Comparison of ENCODE assay signal across 9 mouse cellular contexts in genomic region chr1:134995954-134996353, GRCm38 (mm10). TPM values are rescaled to one million over a fixed set of nuclear protein-coding genes. Genes with fewer than 3 reads are reported as not detected.
A peak's percentile ranks its signal among the peaks of the same experiment; 100 is the strongest.
DNase-seq lines count a peak whose midpoint lies in the region; ATAC-seq and TF ChIP-seq lines count a peak whose summit lies in the region.
"Had no signal": no experiment of that assay in that cellular context is flagged by ENCODE, and none has a peak within 500 bp of the region (broad histone marks: within the 10 kb centered on the region; RNA-seq: fewer than 3 reads in every experiment).

No protein-coding gene starts in this region.

- no peak overlapping the region for H3K9ac ChIP-seq in hindbrain, embryonic 16.5 days (ENCODE audit: low read depth, low read length)
- H3K9ac ChIP-seq in hindbrain, embryonic 14.5 days: no peak overlapping the region
- no peak overlapping the region for H3K9ac ChIP-seq in midbrain, embryonic 13.5 days (replicated peaks)
- no peak overlapping the region for H3K9ac ChIP-seq in midbrain, postnatal 0 days (replicated peaks; ENCODE audit: low read length, poor library complexity, severe bottlenecking)
- H3K9ac ChIP-seq in stomach, embryonic 15.5 days: no peak overlapping the region
- H3K9ac ChIP-seq: neural tube, embryonic 13.5 days had no signal

- no peaks in the 10 kb centered on the region for H3K27me3 ChIP-seq in hindbrain, embryonic 16.5 days (replicated peaks; ENCODE audit: control insufficient read depth, insufficient read depth, low read length)
- H3K27me3 ChIP-seq in hindbrain, embryonic 14.5 days (ENCODE audit: control insufficient read depth, insufficient read depth, low read length): no peaks in the 10 kb centered on the region
- H3K27me3 ChIP-seq in midbrain, embryonic 13.5 days: 0 out of 2 replicates have a peak, but pooled peaks cover 5% of the 10 kb centered on the region
- H3K27me3 ChIP-seq in midbrain, postnatal 0 days (ENCODE audit: insufficient read depth, low read length): no peaks in the 10 kb centered on the region
- H3K27me3 ChIP-seq in stomach, embryonic 15.5 days (replicated peaks): no peaks in the 10 kb centered on the region

- H3K9me3 ChIP-seq in hindbrain, embryonic 16.5 days (ENCODE audit: control insufficient read depth, low read length): no peaks in the 10 kb centered on the region
- H3K9me3 ChIP-seq in hindbrain, embryonic 14.5 days (ENCODE audit: control insufficient read depth, low read length): no peaks in the 10 kb centered on the region
- H3K9me3 ChIP-seq in midbrain, embryonic 13.5 days: no peaks in the 10 kb centered on the region
- no peaks in the 10 kb centered on the region for H3K9me3 ChIP-seq in midbrain, postnatal 0 days (ENCODE audit: low read length)
- no peaks in the 10 kb centered on the region for H3K9me3 ChIP-seq in stomach, embryonic 15.5 days
- H3K9me3 ChIP-seq: neural tube, embryonic 13.5 days had no signal

- H3K4me2 ChIP-seq in hindbrain, embryonic 16.5 days (ENCODE audit: low read length): no peak overlapping the region
- H3K4me2 ChIP-seq in hindbrain, embryonic 14.5 days (replicated peaks): no peak overlapping the region
- H3K4me2 ChIP-seq in midbrain, embryonic 13.5 days (replicated peaks): no peak overlapping the region
- no peak overlapping the region for H3K4me2 ChIP-seq in midbrain, postnatal 0 days (ENCODE audit: low read depth, low read length, poor library complexity, severe bottlenecking)
- no peak overlapping the region for H3K4me2 ChIP-seq in stomach, embryonic 15.5 days
- H3K4me2 ChIP-seq: neural tube, embryonic 13.5 days had no signal

- no peaks in the 10 kb centered on the region for H3K36me3 ChIP-seq in hindbrain, embryonic 16.5 days (ENCODE audit: control insufficient read depth, insufficient read depth, low read length)
- no peaks in the 10 kb centered on the region for H3K36me3 ChIP-seq in hindbrain, embryonic 14.5 days (replicated peaks; ENCODE audit: control insufficient read depth, insufficient read depth)
- H3K36me3 ChIP-seq in midbrain, embryonic 13.5 days: no peaks in the 10 kb centered on the region
- no peaks in the 10 kb centered on the region for H3K36me3 ChIP-seq in midbrain, postnatal 0 days (ENCODE audit: insufficient read depth, low read length)
- no peaks in the 10 kb centered on the region for H3K36me3 ChIP-seq in stomach, embryonic 15.5 days
- H3K36me3 ChIP-seq: neural tube, embryonic 13.5 days had no signal

- no peak overlapping the region for H3K27ac ChIP-seq in hindbrain, embryonic 16.5 days (ENCODE audit: low read depth, low read length)
- H3K27ac ChIP-seq in hindbrain, embryonic 14.5 days: no peak overlapping the region
- H3K27ac ChIP-seq in midbrain, embryonic 13.5 days: no peak overlapping the region
- H3K27ac ChIP-seq in midbrain, postnatal 0 days (ENCODE audit: low read depth, low read length): no peak overlapping the region
- H3K27ac ChIP-seq in stomach, embryonic 15.5 days: no peak overlapping the region
- H3K27ac ChIP-seq: kidney, postnatal 0 days; neural tube, embryonic 13.5 days had no signal

- DNase-seq in hindbrain, embryonic 14.5 days (ENCODE audit: low spot score): no peak
- DNase-seq in midbrain, postnatal 0 days (ENCODE audit: low spot score): no peak
- no peak for DNase-seq in cerebellum, postnatal 25 days

- no peak for TF ChIP-seq CTCF in midbrain, postnatal 0 days (IDR thresholded peaks at IDR 0.05)

- 0 out of 2 replicates have a peak, but pooled peaks have one; percentile 46 for ATAC-seq in hindbrain, embryonic 16.5 days
- ATAC-seq in hindbrain, embryonic 14.5 days (ENCODE audit: low FRiP score): no peak
- 0 out of 2 replicates have a peak, but pooled peaks have one; percentile 20 for ATAC-seq in midbrain, embryonic 13.5 days
- no peak for ATAC-seq in midbrain, postnatal 0 days (ENCODE audit: low FRiP score)
- 0 out of 2 replicates have a peak, but pooled peaks have one; percentile 34 for ATAC-seq in common myeloid progenitor, adult 5-6 weeks (replicated peaks; ENCODE audit: low read depth, poor library complexity, severe bottlenecking)
- peak; percentile 39; the same call in 1 of the 2 replicates for ATAC-seq in stomach, embryonic 15.5 days (ENCODE audit: insufficient read depth, low FRiP score, low read depth)

- peaks cover 3% of the 10 kb centered on the region for H3K4me1 ChIP-seq in hindbrain, embryonic 16.5 days (ENCODE audit: control insufficient read depth, insufficient read depth, low read depth, low read length)
- no peaks in the 10 kb centered on the region for H3K4me1 ChIP-seq in hindbrain, embryonic 14.5 days (replicated peaks; ENCODE audit: control insufficient read depth, insufficient read depth, low read length)
- peaks cover 6% of the 10 kb centered on the region for H3K4me1 ChIP-seq in midbrain, embryonic 13.5 days (replicated peaks)
- no peaks in the 10 kb centered on the region for H3K4me1 ChIP-seq in midbrain, postnatal 0 days (ENCODE audit: insufficient read depth, low read length)
- no peaks in the 10 kb centered on the region for H3K4me1 ChIP-seq in stomach, embryonic 15.5 days

- 10% methylated on average over 1 of the region's 1 CpGs for WGBS in hindbrain, embryonic 16.5 days
- 50% methylated on average over 1 of the region's 1 CpGs for WGBS in hindbrain, embryonic 14.5 days
- WGBS in midbrain, embryonic 13.5 days: 22% methylated on average over 1 of the region's 1 CpGs
- WGBS in midbrain, postnatal 0 days: 20% methylated on average over 1 of the region's 1 CpGs
- 38% methylated on average over 1 of the region's 1 CpGs for WGBS in stomach, embryonic 15.5 days

- H3K4me3 ChIP-seq in hindbrain, embryonic 16.5 days (ENCODE audit: low read length): no peak overlapping the region
- no peak overlapping the region for H3K4me3 ChIP-seq in hindbrain, embryonic 14.5 days (replicated peaks; ENCODE audit: low read length)
- no peak overlapping the region for H3K4me3 ChIP-seq in midbrain, embryonic 13.5 days (replicated peaks)
- no peak overlapping the region for H3K4me3 ChIP-seq in midbrain, postnatal 0 days (ENCODE audit: low read depth, low read length)
- H3K4me3 ChIP-seq in stomach, embryonic 15.5 days (replicated peaks): no peak overlapping the region
- H3K4me3 ChIP-seq: neural tube, embryonic 13.5 days had no signal

RNA-seq across cellular contexts. Expression of gene Ube2t, which starts 33.6 kb away (rescaled TPM):
- polyA plus RNA-seq in hindbrain, embryonic 16.5 days (2015; fragmentation: Nextera tagmentation; extraction: Ambion mirVana): 12.3 and 13.2 TPM in 2 replicates
- 11.6 and 11.8 TPM in 2 replicates for polyA plus RNA-seq in hindbrain, embryonic 14.5 days (2014; fragmentation: Nextera tagmentation; extraction: Ambion mirVana)
- 21.6 and 21.8 TPM in 2 replicates for polyA plus RNA-seq in midbrain, embryonic 13.5 days (2015; fragmentation: Nextera tagmentation; extraction: Ambion mirVana)
- 3.1 and 3.5 TPM in 2 replicates for total RNA-seq in midbrain, postnatal 0 days (2014; rRNA removed)
- polyA plus RNA-seq in midbrain, postnatal 0 days (2015; fragmentation: Nextera tagmentation; extraction: Ambion mirVana): 3.8 and 5.3 TPM in 2 replicates
- 21.7 and 23.0 TPM in 2 replicates for total RNA-seq in common myeloid progenitor, adult 5-6 weeks (2017)
- polyA plus RNA-seq in stomach, embryonic 15.5 days (2015; fragmentation: Nextera tagmentation; extraction: Ambion mirVana): 33.4 and 34.0 TPM in 2 replicates

RNA-seq across cellular contexts. Expression of gene Ppp1r12b, which starts 40.2 kb away (rescaled TPM):
- 12.8 and 13.4 TPM in 2 replicates for polyA plus RNA-seq in hindbrain, embryonic 16.5 days (2015; fragmentation: Nextera tagmentation; extraction: Ambion mirVana)
- polyA plus RNA-seq in hindbrain, embryonic 14.5 days (2014; fragmentation: Nextera tagmentation; extraction: Ambion mirVana): 16.7 and 17.2 TPM in 2 replicates
- 10.8 and 13.3 TPM in 2 replicates for polyA plus RNA-seq in midbrain, embryonic 13.5 days (2015; fragmentation: Nextera tagmentation; extraction: Ambion mirVana)
- 37.7 and 43.8 TPM in 2 replicates for total RNA-seq in midbrain, postnatal 0 days (2014; rRNA removed)
- 9.1 and 11.3 TPM in 2 replicates for polyA plus RNA-seq in midbrain, postnatal 0 days (2015; fragmentation: Nextera tagmentation; extraction: Ambion mirVana)
- 7.3 and 9.0 TPM in 2 replicates for total RNA-seq in common myeloid progenitor, adult 5-6 weeks (2017)
- 20.2 and 20.3 TPM in 2 replicates for polyA plus RNA-seq in stomach, embryonic 15.5 days (2015; fragmentation: Nextera tagmentation; extraction: Ambion mirVana)

Comparison
In these comparisons a context has a peak if more than half of its experiments do, and no peak if none do; other contexts are left out.
1. ATAC-seq: peak in hindbrain, embryonic 16.5 days (single experiment), midbrain, embryonic 13.5 days (single experiment), common myeloid progenitor, adult 5-6 weeks (single experiment) and stomach, embryonic 15.5 days (single experiment); none in hindbrain, embryonic 14.5 days (single experiment) and midbrain, postnatal 0 days (single experiment).